Mouse (Mus musculus): ENCODE results near the gene Abcc4.
"Not testable (repeated sequence)": the region's sequence is repeated elsewhere in the genome, so short reads cannot be mapped to it uniquely, and the experiment has no call there.

DNA sequence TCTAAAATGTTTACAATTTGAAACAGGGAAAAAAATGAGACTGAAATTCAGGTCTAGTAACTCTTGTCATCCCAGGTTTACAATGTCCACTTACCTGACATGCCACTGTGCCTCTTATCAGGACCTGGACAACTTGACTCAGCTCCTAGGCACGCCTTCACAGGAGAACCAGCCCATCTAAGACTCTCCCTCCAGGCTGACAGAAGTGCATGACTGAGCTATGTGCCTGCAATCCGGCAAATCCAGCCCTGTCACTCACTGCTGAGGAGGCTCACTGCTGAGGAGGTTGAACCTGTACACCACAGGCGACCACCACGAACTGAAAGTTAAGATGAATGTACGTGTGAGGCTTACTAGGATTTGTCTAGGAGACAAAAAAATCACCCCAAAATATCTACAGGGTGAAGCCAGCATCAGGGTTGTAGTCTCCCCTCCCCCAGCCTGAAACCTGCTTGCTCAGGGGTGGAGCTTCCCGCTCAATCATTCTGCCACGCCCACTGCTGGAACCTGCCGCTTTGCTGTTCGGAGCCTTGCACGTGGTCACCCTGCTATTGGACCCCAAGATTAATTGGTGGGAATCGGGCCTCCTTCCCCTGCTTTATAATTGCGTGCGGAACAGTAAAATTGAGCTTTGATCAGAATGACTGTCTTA lies 63.0 kb downstream of the Abcc4 start:
- not testable (repeated sequence) for TF ChIP-seq POLR2A (IDR thresholded peaks at IDR 0.05; ENCODE audit: borderline replicate concordance, insufficient read depth, low read length); CTCF (IDR thresholded peaks at IDR 0.05; ENCODE audit: borderline replicate concordance, insufficient read depth, low read depth, low read length)

Data from cerebellum, adult 2 months (tissue).